Mouse (Mus musculus): Measurements from ENCODE around the gene Itpkc.

DNA sequence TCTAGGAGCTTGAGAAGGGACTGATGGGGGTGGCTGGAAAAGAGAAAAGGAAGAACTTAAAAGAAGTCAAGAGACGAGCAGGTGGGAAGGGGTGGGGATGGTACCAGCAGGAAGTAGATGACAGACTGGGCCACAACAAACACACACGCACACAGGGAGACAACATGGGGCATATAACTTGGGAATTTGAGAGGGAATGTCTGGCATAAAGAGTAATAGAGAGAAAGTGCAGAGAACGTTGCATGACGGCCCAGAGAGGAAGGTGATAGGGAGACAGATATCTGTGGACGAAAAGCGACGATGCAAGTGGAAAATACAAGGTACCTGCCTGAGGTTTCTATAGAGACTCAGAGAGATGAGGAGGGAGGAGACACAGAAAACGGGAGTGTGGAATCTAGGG lies 62.8 kb downstream of the Itpkc start:
- TF ChIP-seq HCFC1 (IDR thresholded peaks at IDR 0.05; ENCODE audit: borderline replicate concordance, insufficient read depth, low read length), result no peak
- TF ChIP-seq ZC3H11A (IDR thresholded peaks at IDR 0.05; ENCODE audit: borderline replicate concordance, low read depth, low read length), result no peak
- no peak for TF ChIP-seq ZNF384 (IDR thresholded peaks at IDR 0.05; ENCODE audit: low read depth, low read length)
- TF ChIP-seq MAFK (IDR thresholded peaks at IDR 0.05; ENCODE audit: insufficient read depth, low read depth, low read length), result no peak
- no peak for TF ChIP-seq CHD2 (IDR thresholded peaks at IDR 0.05; ENCODE audit: low read depth, low read length)
